Mouse (Mus musculus) c-Kit-positive CD71-positive TER-119-positive erythroid progenitor cells, embryonic 14.5 days (primary cell): ENCODE measurements around the gene Glb1.
"Not testable (repeated sequence)": the region's sequence is repeated elsewhere in the genome, so short reads cannot be mapped to it uniquely, and the experiment has no call there.

ENCODE experiments used
- DNase-seq: peaks from one replicate; pipeline ENCODE4 v3.0.0-alpha.2; 2013; ENCODE audit warnings: low spot score

The Glb1 gene

GRCm38 (mm10) chr9:114502711-114503427 is 102.0 kb downstream of the Glb1 start:
- DNase-seq = no peak

GRCm38 (mm10) chr9:114504816-114505215 is 103.9 kb downstream of the Glb1 start, which contains the start of gene Ccr4:
Gene Ccr4, minus strand, starts transcription at chr9:114504916.
- DNase-seq = no peak

DNA sequence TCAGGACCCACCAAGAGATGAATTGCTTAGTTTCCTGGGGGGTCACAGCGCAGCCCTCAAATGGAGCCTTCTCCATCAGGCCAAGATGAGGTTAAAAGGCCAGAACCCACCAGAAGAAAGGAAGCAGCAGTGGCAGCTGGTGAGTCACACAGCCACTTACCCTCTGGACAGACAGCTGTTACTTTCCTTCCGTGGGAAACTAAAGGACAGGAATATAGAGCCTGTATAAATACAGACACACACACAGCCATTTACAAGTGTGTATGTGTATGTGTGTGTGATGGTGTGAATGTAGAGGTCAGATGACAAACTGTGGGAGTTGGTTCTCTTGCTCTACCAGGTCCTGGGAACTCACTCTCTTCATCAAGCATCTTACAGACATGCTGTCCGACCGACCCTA is 105.7 kb downstream of the Glb1 start:
- no peak for DNase-seq

DNA sequence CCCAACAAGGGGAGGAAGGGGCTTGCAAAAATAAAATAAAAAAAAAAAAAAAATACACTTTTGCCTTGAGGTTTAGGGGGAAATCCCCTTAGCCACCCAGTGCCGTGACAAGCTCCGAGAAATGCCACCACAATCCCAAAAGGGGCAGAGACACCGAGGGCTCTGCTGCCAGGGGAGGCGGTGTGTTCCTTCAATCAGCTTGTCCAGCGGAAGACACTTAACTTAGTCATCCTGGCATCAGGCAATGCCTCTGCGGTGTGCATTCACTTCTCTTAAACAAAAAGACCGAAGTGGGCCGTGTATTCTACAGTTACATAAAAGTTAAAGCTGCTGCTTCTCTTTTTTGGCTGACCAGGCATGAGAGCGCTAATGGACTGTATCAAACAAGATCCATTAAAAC is 106.5 kb downstream of the Glb1 start:
- DNase-seq = no peak

DNA sequence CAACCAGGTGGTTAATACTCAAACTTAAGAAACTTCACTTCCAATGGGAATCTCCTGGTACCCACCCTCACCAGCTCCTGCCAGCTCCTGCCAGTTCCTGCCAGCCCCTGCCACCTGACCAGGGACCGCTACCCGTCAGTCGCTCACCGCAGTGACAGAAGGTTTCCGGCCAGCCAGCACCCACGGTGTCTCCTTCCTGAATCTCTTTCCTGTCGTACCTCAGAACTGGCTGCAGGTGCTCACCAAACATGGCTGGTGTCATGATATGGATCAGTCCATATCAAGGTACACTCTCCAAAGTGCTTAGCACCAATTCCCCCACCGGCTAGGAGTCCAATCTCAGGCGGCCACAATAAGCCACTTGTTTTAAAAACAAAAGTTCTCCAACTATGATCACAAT is 108.9 kb downstream of the Glb1 start:
- DNase-seq = no peak

- no peak for DNase-seq
These were observed 112.0 kb downstream of the Glb1 start for GRCm38 (mm10) chr9:114512831-114513230.

- DNase-seq = no peak
These were observed 114.5 kb downstream of the Glb1 start, which contains the start of gene C130032M10Rik for GRCm38 (mm10) chr9:114515364-114515763. Gene C130032M10Rik, plus strand, starts transcription at chr9:114515697.

GRCm38 (mm10) chr9:114517924-114518497 is 117.1 kb downstream of the Glb1 start:
- DNase-seq = no peak

DNA sequence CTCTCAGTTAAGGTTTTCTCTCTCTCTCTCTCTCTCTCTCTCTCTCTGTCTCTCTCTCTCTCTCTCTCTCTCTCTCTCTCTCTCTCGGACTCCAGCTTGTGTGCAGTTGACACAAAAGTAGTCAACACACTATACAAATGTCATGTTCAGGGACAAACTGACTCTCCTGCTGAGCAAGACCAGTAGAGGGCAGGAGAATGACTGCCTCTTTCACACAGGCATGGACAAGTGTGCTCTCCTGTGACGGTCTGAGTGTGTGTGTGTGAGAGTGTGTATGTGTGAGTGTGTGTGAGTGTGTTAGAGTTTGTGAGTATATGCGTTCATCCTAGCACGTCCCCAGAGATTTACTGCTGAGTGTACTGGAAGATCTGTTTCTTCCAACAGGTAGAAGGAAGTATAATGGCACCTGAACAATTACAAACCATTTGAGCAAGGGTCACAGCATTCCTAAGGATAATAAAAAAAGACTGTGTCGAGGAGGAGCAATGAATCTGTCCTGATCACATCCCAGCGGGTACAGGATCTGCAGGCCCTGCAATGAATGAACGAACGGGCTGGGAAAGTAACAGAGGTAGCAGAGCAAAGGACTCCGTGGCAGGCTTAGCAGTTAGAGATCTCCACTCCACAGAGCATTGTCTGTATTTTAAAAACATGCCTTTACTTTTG is 118.1 kb downstream of the Glb1 start:
- DNase-seq = no peak

DNA sequence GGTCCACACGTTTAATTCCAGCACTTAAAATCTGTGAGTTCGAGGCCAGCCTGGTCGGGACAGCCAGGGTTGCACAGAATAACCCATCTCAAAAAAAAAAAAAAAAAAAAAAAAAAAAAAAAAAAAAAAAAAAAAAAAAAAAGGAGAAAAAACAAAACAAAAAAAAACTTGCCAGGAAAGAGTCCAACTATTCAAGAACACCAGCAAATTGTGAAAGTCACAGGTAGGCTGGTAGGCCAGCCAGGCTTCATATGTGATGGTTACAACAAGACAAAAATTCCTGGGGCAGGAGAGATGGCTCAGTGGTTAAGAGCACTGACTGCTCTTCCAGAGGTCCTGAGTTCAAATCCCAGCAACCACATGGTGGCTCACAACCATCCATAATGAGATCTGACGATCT is 119.7 kb downstream of the Glb1 start:
- DNase-seq = not testable (repeated sequence)

- no peak for DNase-seq
These were observed 121.2 kb downstream of the Glb1 start for GRCm38 (mm10) chr9:114522041-114522440.

GRCm38 (mm10) chr9:114522501-114522900 is 121.6 kb downstream of the Glb1 start:
- DNase-seq = no peak
